Mouse (Mus musculus) hindbrain, embryonic 15.5 days (tissue): ENCODE measurements around the gene Lcn12. TPM values are rescaled to one million over a fixed set of nuclear protein-coding genes. Genes with fewer than 3 reads are reported as not detected.

Source experiments
- ATAC-seq: fragments of 200-750 bp; cut with Nextera tagmentation; 2 replicates; pipeline ENCODE4 v1.8.0; 2017; ENCODE audit warnings: low read depth, moderate number of reproducible peaks, moderate TSS enrichment; ENCODE audit not compliant: low FRiP score
- H3K27ac ChIP-seq: fragments of 300-500 bp; sonication (generic); replicated peaks from 2 replicates; pipeline ENCODE4 v1.5.1; 2015; ENCODE audit warnings: mild to moderate bottlenecking, inconsistent platforms
- H3K27me3 ChIP-seq: fragments of 300-500 bp; sonication (generic); 2 replicates; pipeline ENCODE4 v1.6.1; 2015; ENCODE audit warnings: control low read depth, inconsistent platforms
- H3K36me3 ChIP-seq: fragments of 300-500 bp; sonication (generic); 2 replicates; pipeline ENCODE4 v1.6.1; 2015; ENCODE audit warnings: control low read depth, inconsistent platforms
- H3K4me1 ChIP-seq: fragments of 300-500 bp; sonication (generic); replicated peaks from 2 replicates; pipeline ENCODE4 v1.6.1; 2015; ENCODE audit warnings: control low read depth, inconsistent platforms
- H3K4me2 ChIP-seq: fragments of 300-500 bp; sonication (generic); 2 replicates; pipeline ENCODE4 v1.6.1; 2015; ENCODE audit warnings: moderate library complexity, mild to moderate bottlenecking, inconsistent platforms
- H3K4me3 ChIP-seq: fragments of 300-500 bp; sonication (generic); 2 replicates; pipeline ENCODE4 v1.5.1; 2015; ENCODE audit warnings: mild to moderate bottlenecking, inconsistent platforms
- H3K9ac ChIP-seq: fragments of 300-500 bp; sonication (generic); 2 replicates; pipeline ENCODE4 v1.6.1; 2015; ENCODE audit warnings: inconsistent platforms
- H3K9me3 ChIP-seq: fragments of 300-500 bp; sonication (generic); 2 replicates; pipeline ENCODE4 v1.6.1; 2016; ENCODE audit warnings: control low read depth, inconsistent platforms
- WGBS: fragments of 180-500 bp; shearing (Covaris S2); methylation state at CpG from one replicate; pipeline ENCODE4 v1.1.7; 2015; 5-methylcytosine and 5-hydroxymethylcytosine counted together
- polyA plus RNA-seq: library from polyadenylated mRNA; unstranded; fragments of >200 nt; fragmentation: Nextera tagmentation; extraction: Ambion mirVana; gene quantifications from 2 replicates; pipeline ENCODE4 v1.2.1, GENCODE M21; 2015

Lcn12 gene
- polyA plus RNA-seq, 1 experiment from 2014 or later = not detected

GRCm38 (mm10) chr2:25487965-25488670 is 5.6 kb downstream of the Lcn12 start:
- H3K9ac ChIP-seq = no peak overlapping the region
- no peak overlapping the region for H3K4me2 ChIP-seq
- H3K36me3 ChIP-seq = no peaks in the 10 kb centered on the region
- no peak overlapping the region for H3K4me3 ChIP-seq
- ATAC-seq = no peak
- H3K27me3 ChIP-seq = no peaks in the 10 kb centered on the region
- WGBS = 76% methylated on average over 6 of the region's 6 CpGs
- H3K4me1 ChIP-seq = no peaks in the 10 kb centered on the region
- no peaks in the 10 kb centered on the region for H3K9me3 ChIP-seq
- no peak overlapping the region for H3K27ac ChIP-seq

DNA sequence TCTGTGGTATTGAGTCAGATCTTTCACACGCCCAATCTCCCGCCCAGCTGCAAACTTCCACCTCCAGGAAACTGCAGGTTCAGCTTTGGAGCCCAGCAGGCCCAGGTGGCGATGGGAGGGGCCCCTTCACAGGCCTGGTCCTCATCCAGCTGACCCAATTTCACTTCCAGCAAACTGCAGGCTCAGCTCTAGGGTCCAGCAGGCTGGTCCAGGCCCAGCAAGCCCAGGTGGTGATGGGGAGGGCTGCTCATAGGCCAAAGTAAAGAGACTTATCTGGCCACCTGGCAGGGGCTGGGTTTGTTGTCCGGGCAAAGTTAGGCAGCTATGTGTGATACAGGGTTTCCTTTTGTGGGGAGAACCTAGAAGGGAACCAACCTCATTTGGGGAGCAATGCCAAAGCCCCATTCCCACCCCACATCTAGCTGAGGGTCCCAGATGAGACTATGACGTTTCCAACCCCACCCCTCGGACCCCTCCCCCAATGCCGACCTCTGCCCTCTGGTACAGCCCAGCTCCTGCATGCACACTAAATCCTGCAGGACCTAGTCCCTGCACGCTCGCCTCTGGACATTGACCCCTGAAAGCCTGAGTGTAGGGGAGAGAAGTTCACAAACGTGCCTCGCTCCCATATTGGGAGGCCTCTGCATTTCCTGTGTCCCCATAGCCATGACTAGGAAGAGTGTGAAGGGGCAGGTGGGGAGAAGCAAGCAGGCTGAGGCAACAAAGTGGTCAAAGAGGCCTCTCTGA is 8.6 kb downstream of the Lcn12 start:
- Histone ChIP-seq H3K4me3 (no peak overlapping the region), H3K36me3 (no peaks in the 10 kb centered on the region), H3K4me2 (no peak overlapping the region), H3K9me3 (no peaks in the 10 kb centered on the region), H3K27me3 (no peaks in the 10 kb centered on the region), H3K27ac (no peak overlapping the region), H3K9ac (no peak overlapping the region), H3K4me1 (no peaks in the 10 kb centered on the region)
- ATAC-seq = no peak
- 74% methylated on average over 11 of the region's 11 CpGs for WGBS

GRCm38 (mm10) chr2:25482969-25483368 is 10.7 kb downstream of the Lcn12 start:
- H3K4me2 ChIP-seq = no peak overlapping the region
- no peaks in the 10 kb centered on the region for H3K4me1 ChIP-seq
- no peaks in the 10 kb centered on the region for H3K27me3 ChIP-seq
- H3K9ac ChIP-seq = no peak overlapping the region
- H3K27ac ChIP-seq = no peak overlapping the region
- H3K36me3 ChIP-seq = no peaks in the 10 kb centered on the region
- no peak for ATAC-seq
- 25% methylated on average over 7 of the region's 7 CpGs for WGBS
- no peak overlapping the region for H3K4me3 ChIP-seq
- no peaks in the 10 kb centered on the region for H3K9me3 ChIP-seq

DNA sequence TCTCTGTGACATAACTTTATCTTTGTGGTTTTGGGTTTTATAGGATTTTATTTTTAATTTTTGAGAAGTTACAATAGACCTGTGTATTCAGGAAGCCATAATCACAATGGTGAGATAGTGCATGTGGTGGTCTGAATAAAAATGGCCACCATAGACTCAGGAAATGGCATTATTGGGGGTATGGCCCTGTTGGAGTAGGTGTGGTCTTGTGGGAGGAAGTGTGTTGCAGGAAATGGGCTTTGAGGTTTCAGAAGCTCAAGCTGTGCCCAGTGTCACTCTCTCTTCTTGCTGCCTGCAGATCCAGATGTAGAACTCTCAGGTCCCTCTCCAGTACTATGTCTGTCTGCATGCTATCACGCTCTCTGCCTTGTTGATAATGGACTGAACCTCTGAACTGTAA is 13.2 kb downstream of the Lcn12 start:
- H3K9me3 ChIP-seq = no peaks in the 10 kb centered on the region
- 89% methylated on average over 1 of the region's 1 CpGs for WGBS
- H3K4me1 ChIP-seq = no peaks in the 10 kb centered on the region
- H3K36me3 ChIP-seq = no peaks in the 10 kb centered on the region
- ATAC-seq = no peak
- H3K9ac ChIP-seq = no peak overlapping the region
- no peak overlapping the region for H3K4me3 ChIP-seq
- H3K27ac ChIP-seq = no peak overlapping the region
- H3K27me3 ChIP-seq = no peaks in the 10 kb centered on the region
- no peak overlapping the region for H3K4me2 ChIP-seq

- no peaks in the 10 kb centered on the region for H3K36me3 ChIP-seq
- WGBS = 70% methylated on average over 10 of the region's 10 CpGs
- H3K4me2 ChIP-seq = no peak overlapping the region
- H3K27ac ChIP-seq = no peak overlapping the region
- H3K27me3 ChIP-seq = no peaks in the 10 kb centered on the region
- H3K9me3 ChIP-seq = no peaks in the 10 kb centered on the region
- no peaks in the 10 kb centered on the region for H3K4me1 ChIP-seq
- no peak overlapping the region for H3K4me3 ChIP-seq
- ATAC-seq = no peak
- no peak overlapping the region for H3K9ac ChIP-seq
Measured at GRCm38 (mm10) chr2:25479551-25480311, 14.0 kb downstream of the Lcn12 start.

GRCm38 (mm10) chr2:25477967-25478675 is 15.6 kb downstream of the Lcn12 start:
- Histone ChIP-seq H3K4me2 (no peak overlapping the region), H3K36me3 (no peaks in the 10 kb centered on the region), H3K27me3 (no peaks in the 10 kb centered on the region), H3K9me3 (no peaks in the 10 kb centered on the region), H3K27ac (no peak overlapping the region), H3K4me3 (no peak overlapping the region), H3K9ac (no peak overlapping the region), H3K4me1 (no peaks in the 10 kb centered on the region)
- WGBS = 94% methylated on average over 3 of the region's 3 CpGs
- ATAC-seq = no peak

DNA sequence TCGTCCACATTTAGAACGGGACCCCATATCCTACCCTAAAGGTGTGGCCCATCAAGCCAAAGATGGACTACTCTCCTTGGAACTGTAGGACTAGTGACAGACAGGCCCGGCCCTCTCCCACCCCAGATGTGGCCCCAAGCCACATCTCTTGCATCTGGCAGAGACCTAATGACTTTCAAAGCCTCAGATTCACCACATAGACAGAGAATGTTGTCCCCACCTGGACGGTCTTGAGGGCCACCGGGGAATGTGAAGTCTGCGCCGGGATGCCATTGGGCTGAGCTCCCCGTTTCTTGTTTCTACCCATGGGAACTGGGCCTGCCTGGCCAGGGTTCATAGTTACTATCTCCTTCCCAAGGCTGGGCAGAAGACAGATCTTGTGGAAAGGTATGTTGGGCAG is 16.2 kb downstream of the Lcn12 start:
- Histone ChIP-seq H3K4me3 (no peak overlapping the region), H3K4me1 (no peaks in the 10 kb centered on the region), H3K9ac (no peak overlapping the region), H3K4me2 (no peak overlapping the region), H3K27ac (no peak overlapping the region), H3K27me3 (no peaks in the 10 kb centered on the region), H3K9me3 (no peaks in the 10 kb centered on the region), H3K36me3 (no peaks in the 10 kb centered on the region)
- 92% methylated on average over 8 of the region's 8 CpGs for WGBS
- no peak for ATAC-seq

DNA sequence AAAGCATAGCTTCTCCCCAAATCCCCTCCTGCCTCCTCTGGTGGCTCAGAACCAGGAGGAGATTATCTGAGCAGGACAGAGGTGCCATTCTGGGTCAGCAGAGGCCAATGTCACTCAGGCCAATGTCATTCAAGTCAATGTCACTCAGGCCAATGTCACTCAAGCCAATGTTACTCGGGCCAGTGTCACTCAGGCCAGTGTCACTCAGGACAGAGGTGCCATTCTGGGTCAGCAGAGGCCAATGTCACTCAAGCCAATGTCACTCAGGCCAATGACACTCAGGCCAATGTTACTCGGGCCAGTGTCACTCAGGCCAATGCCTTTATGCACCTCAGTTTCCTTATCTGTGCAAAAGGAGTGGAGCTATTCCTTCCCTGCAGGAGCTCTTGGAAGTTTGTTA is 21.2 kb downstream of the Lcn12 start:
- no peak overlapping the region for H3K27ac ChIP-seq
- H3K9ac ChIP-seq = no peak overlapping the region
- peaks cover 13% of the 10 kb centered on the region for H3K4me1 ChIP-seq
- H3K27me3 ChIP-seq = no peaks in the 10 kb centered on the region
- WGBS = 81% methylated on average over 2 of the region's 2 CpGs
- no peaks in the 10 kb centered on the region for H3K9me3 ChIP-seq
- ATAC-seq = no peak
- no peaks in the 10 kb centered on the region for H3K36me3 ChIP-seq
- no peak overlapping the region for H3K4me2 ChIP-seq
- H3K4me3 ChIP-seq = no peak overlapping the region

DNA sequence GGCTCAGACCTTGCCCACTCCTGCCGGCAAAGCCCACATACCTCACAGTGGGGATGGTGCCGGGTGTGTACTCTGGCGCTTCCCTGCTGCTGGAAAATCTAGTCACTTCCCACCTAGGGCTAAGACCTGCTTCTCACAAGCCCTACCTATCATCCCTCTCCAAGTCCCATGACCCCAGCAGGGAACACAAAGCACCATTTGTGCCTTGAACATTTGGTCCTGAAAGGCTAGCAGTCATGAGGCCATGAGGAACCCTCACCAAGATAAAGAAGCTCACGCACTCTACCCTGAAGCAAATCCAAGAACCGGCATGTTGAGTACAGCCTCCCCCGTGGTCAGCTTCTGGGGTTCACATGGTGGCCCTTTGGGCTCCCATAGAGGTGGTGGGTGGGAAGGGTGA is 23.7 kb downstream of the Lcn12 start, which contains the start of gene Ptgds:
Gene Ptgds, minus strand, starts transcription at position 78 of the 400 bp plus-strand sequence.
- Histone ChIP-seq H3K36me3 (no peaks in the 10 kb centered on the region), H3K9ac (no peak within 1 kb of the TSS), H3K9me3 (no peaks in the 10 kb centered on the region), H3K27me3 (no peaks in the 10 kb centered on the region), H3K4me2 (no peak within 1 kb of the TSS), H3K27ac (peak within 1 kb of the TSS; percentile 46), H3K4me3 (no peak within 1 kb of the TSS), H3K4me1 (peaks cover 13% of the 10 kb centered on the region)
- ATAC-seq = no peak
- WGBS = 57% methylated on average over 6 of the region's 6 CpGs

GRCm38 (mm10) chr2:25468962-25469915 is 24.5 kb downstream of the Lcn12 start:
- Histone ChIP-seq H3K9me3 (no peaks in the 10 kb centered on the region), H3K4me1 (peaks cover 13% of the 10 kb centered on the region), H3K27me3 (no peaks in the 10 kb centered on the region), H3K9ac (no peak overlapping the region), H3K36me3 (no peaks in the 10 kb centered on the region), H3K27ac (peak overlapping the region; percentile 46), H3K4me2 (no peak overlapping the region), H3K4me3 (no peak overlapping the region)
- 68% methylated on average over 10 of the region's 10 CpGs for WGBS
- ATAC-seq = peak; percentile 79
